Mouse (Mus musculus): ENCODE measurements at regions not wholly inside any gene's neighbourhood (a gene's known extent, or its start where the extent isn't known, plus 50 kb on each side); places are given as distances from the start of the nearest gene placed in this dataset.

DNA sequence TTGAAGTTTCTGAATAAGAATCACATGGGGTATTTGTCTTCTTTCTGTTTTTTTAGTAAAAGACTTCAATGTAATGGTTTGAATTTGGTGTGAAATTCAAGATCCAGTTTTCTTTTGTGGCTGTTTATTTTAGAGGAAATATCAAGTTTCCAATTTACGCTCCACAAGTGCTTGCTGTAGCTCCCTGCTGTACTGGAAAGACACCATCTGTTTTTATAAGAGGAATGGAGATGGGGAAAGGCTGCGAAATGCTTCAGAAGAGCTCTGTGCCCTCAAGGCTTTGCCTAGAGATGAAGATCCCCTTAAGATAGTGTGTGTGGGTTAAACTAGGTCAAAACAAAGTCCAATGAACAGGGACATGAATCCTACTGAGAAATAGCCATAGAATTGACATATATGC is 618.5 kb upstream of the Klf6 start:
- Histone ChIP-seq H3K27ac (ENCODE audit: low read length) (no peak overlapping the region), H3K4me3 (ENCODE audit: low read depth, low read length) (no peak overlapping the region), H3K4me1 (ENCODE audit: control insufficient read depth, insufficient read depth, low read length) (no peaks in the 10 kb centered on the region), H3K9me3 (replicated peaks; ENCODE audit: control insufficient read depth, low read length, poor library complexity, severe bottlenecking) (no peaks in the 10 kb centered on the region), H3K9ac (ENCODE audit: low read depth, low read length) (no peak overlapping the region), H3K27me3 (ENCODE audit: control insufficient read depth, insufficient read depth, low read depth, low read length) (no peaks in the 10 kb centered on the region), H3K4me2 (ENCODE audit: low read length) (no peak overlapping the region), H3K36me3 (ENCODE audit: control insufficient read depth, insufficient read depth, low read length) (no peaks in the 10 kb centered on the region)
- 86% methylated on average over 2 of the region's 2 CpGs for WGBS
- ATAC-seq: no peak

DNA sequence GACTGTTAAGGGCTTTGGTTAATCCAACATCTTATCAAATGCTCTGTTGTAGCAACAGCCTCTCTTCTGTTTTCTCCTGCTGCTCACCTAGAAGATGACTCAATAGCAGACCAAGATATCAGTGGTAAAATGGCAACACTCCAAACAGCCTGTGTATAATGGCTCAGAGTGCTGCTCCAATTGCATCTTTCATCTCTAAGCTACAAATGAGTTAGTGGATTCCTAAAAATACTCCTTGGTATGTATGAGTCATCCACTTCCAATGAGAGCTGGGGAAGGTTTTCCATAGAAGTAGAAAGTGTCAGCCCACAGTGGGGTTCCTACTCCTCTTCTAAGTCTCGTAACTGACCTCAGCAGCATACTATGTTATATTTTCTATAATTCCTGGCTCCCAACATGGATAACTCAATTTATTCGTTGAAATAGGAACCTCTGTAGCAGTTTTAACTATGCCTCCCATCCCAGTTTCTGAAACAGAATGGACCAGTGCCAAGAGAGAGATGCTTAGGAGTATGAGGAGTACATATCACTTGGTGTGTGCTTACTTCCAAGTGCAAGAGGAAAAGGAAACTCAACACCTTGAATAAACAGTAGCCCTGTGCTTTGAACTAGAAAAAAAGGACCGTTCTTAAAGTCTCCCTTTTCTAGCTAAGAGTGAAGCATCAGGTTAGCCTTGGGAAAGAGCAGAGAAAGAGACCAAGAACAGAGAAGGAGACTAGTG is 612.5 kb upstream of the Klf6 start:
- Histone ChIP-seq H3K4me3 (ENCODE audit: low read depth, low read length) (no peak overlapping the region), H3K36me3 (ENCODE audit: control insufficient read depth, insufficient read depth, low read length) (no peaks in the 10 kb centered on the region), H3K27ac (ENCODE audit: low read length) (no peak overlapping the region), H3K4me2 (ENCODE audit: low read length) (no peak overlapping the region), H3K4me1 (ENCODE audit: control insufficient read depth, insufficient read depth, low read length) (no peaks in the 10 kb centered on the region), H3K27me3 (ENCODE audit: control insufficient read depth, insufficient read depth, low read depth, low read length) (no peaks in the 10 kb centered on the region), H3K9ac (ENCODE audit: low read depth, low read length) (no peak overlapping the region), H3K9me3 (replicated peaks; ENCODE audit: control insufficient read depth, low read length, poor library complexity, severe bottlenecking) (no peaks in the 10 kb centered on the region)
- 55% methylated on average over 3 of the region's 3 CpGs for WGBS
- ATAC-seq: no peak

DNA sequence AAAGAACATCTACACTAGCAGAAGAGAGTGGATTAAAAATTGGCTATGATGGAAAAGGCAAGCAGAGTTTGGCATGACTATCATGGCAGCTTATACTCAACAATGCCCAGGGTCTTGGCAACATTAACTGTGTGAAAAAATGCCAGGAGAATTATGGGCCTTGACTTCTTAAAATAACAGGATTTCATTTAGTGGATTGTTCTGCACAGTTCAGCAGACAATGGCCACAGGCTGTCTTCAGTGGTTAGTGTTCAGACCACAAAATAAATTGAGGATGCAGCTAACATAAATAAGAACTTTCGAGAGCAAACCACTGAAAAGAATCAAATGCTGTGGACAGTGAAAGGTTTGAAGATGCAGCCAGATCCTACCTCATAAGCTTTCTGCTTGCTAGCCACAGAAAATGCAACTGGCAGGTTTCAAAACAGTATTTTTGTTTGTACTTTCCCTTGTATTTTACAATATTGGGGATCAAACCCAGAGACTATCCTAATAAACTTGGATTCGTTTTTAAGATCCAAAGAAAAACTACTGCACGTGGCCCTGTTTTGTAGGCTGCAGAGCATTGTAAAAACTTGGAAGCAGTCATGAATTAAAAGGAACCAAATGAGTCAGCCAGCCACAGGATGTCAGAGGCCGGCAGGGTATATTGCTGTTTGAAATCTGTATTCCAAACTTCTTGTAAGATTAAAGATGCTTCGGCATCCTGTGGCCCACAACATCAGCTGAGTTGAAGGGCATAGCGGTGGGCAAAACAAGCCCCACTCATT is 603.2 kb upstream of the Klf6 start:
- no peaks in the 10 kb centered on the region for H3K36me3 ChIP-seq (ENCODE audit: control insufficient read depth, insufficient read depth, low read length)
- H3K9me3 ChIP-seq (replicated peaks; ENCODE audit: control insufficient read depth, low read length, poor library complexity, severe bottlenecking): no peaks in the 10 kb centered on the region
- ATAC-seq: no peak
- H3K4me1 ChIP-seq (ENCODE audit: control insufficient read depth, insufficient read depth, low read length): no peaks in the 10 kb centered on the region
- no peaks in the 10 kb centered on the region for H3K27me3 ChIP-seq (ENCODE audit: control insufficient read depth, insufficient read depth, low read depth, low read length)
- H3K27ac ChIP-seq (ENCODE audit: low read length): no peak overlapping the region
- no peak overlapping the region for H3K4me3 ChIP-seq (ENCODE audit: low read depth, low read length)
- H3K4me2 ChIP-seq (ENCODE audit: low read length): no peak overlapping the region
- 82% methylated on average over 6 of the region's 6 CpGs for WGBS
- H3K9ac ChIP-seq (ENCODE audit: low read depth, low read length): no peak overlapping the region

GRCm38 (mm10) chr13:5259760-5260159 is 601.5 kb upstream of the Klf6 start:
- Histone ChIP-seq H3K36me3 (ENCODE audit: control insufficient read depth, insufficient read depth, low read length) (no peaks in the 10 kb centered on the region), H3K4me1 (ENCODE audit: control insufficient read depth, insufficient read depth, low read length) (no peaks in the 10 kb centered on the region), H3K9ac (ENCODE audit: low read depth, low read length) (no peak overlapping the region), H3K27ac (ENCODE audit: low read length) (no peak overlapping the region), H3K27me3 (ENCODE audit: control insufficient read depth, insufficient read depth, low read depth, low read length) (no peaks in the 10 kb centered on the region), H3K4me3 (ENCODE audit: low read depth, low read length) (no peak overlapping the region), H3K9me3 (replicated peaks; ENCODE audit: control insufficient read depth, low read length, poor library complexity, severe bottlenecking) (no peaks in the 10 kb centered on the region), H3K4me2 (ENCODE audit: low read length) (no peak overlapping the region)
- no peak for ATAC-seq
- 81% methylated on average over 3 of the region's 3 CpGs for WGBS

- no peak overlapping the region for H3K9ac ChIP-seq (ENCODE audit: low read depth, low read length)
- H3K4me3 ChIP-seq (ENCODE audit: low read depth, low read length): no peak overlapping the region
- no peak for ATAC-seq
- H3K4me1 ChIP-seq (ENCODE audit: control insufficient read depth, insufficient read depth, low read length): no peaks in the 10 kb centered on the region
- no peaks in the 10 kb centered on the region for H3K9me3 ChIP-seq (replicated peaks; ENCODE audit: control insufficient read depth, low read length, poor library complexity, severe bottlenecking)
- 56% methylated on average over 1 of the region's 1 CpGs for WGBS
- no peak overlapping the region for H3K4me2 ChIP-seq (ENCODE audit: low read length)
- H3K27me3 ChIP-seq (ENCODE audit: control insufficient read depth, insufficient read depth, low read depth, low read length): no peaks in the 10 kb centered on the region
- no peak overlapping the region for H3K27ac ChIP-seq (ENCODE audit: low read length)
- H3K36me3 ChIP-seq (ENCODE audit: control insufficient read depth, insufficient read depth, low read length): no peaks in the 10 kb centered on the region
These were observed 588.6 kb upstream of the Klf6 start for GRCm38 (mm10) chr13:5272506-5273192.

DNA sequence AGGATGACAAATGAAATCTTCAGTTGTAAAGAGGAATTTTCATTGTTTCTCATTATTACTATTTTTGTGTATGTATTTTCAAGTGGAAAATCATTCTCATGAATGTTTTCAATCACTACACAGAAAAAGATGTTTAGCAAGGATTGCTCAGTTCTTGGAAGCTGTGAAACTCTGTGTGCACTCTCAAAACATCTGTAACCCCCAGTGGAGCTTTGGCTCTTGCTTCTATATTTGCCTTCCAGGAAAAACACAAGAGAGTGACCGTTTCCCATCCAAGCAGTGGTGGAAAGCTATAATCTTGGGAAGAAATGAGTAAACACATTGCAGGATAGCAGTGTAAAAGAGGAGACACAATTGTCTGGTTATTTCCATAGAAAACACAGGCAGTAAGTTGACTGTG is 584.7 kb upstream of the Klf6 start:
- no peaks in the 10 kb centered on the region for H3K27me3 ChIP-seq (ENCODE audit: control insufficient read depth, insufficient read depth, low read depth, low read length)
- no peak overlapping the region for H3K4me2 ChIP-seq (ENCODE audit: low read length)
- WGBS: 76% methylated on average over 1 of the region's 1 CpGs
- H3K9ac ChIP-seq (ENCODE audit: low read depth, low read length): no peak overlapping the region
- ATAC-seq: no peak
- H3K9me3 ChIP-seq (replicated peaks; ENCODE audit: control insufficient read depth, low read length, poor library complexity, severe bottlenecking): no peaks in the 10 kb centered on the region
- H3K27ac ChIP-seq (ENCODE audit: low read length): no peak overlapping the region
- no peaks in the 10 kb centered on the region for H3K36me3 ChIP-seq (ENCODE audit: control insufficient read depth, insufficient read depth, low read length)
- no peak overlapping the region for H3K4me3 ChIP-seq (ENCODE audit: low read depth, low read length)
- no peaks in the 10 kb centered on the region for H3K4me1 ChIP-seq (ENCODE audit: control insufficient read depth, insufficient read depth, low read length)

- Histone ChIP-seq H3K27me3 (ENCODE audit: control insufficient read depth, insufficient read depth, low read depth, low read length) (no peaks in the 10 kb centered on the region), H3K9me3 (replicated peaks; ENCODE audit: control insufficient read depth, low read length, poor library complexity, severe bottlenecking) (no peaks in the 10 kb centered on the region), H3K9ac (ENCODE audit: low read depth, low read length) (no peak overlapping the region), H3K4me2 (ENCODE audit: low read length) (no peak overlapping the region), H3K36me3 (ENCODE audit: control insufficient read depth, insufficient read depth, low read length) (no peaks in the 10 kb centered on the region), H3K27ac (ENCODE audit: low read length) (no peak overlapping the region), H3K4me3 (ENCODE audit: low read depth, low read length) (no peak overlapping the region), H3K4me1 (ENCODE audit: control insufficient read depth, insufficient read depth, low read length) (no peaks in the 10 kb centered on the region)
- no peak for ATAC-seq
- 81% methylated on average over 1 of the region's 1 CpGs for WGBS
These were observed 571.4 kb upstream of the Klf6 start for GRCm38 (mm10) chr13:5289753-5290449.

DNA sequence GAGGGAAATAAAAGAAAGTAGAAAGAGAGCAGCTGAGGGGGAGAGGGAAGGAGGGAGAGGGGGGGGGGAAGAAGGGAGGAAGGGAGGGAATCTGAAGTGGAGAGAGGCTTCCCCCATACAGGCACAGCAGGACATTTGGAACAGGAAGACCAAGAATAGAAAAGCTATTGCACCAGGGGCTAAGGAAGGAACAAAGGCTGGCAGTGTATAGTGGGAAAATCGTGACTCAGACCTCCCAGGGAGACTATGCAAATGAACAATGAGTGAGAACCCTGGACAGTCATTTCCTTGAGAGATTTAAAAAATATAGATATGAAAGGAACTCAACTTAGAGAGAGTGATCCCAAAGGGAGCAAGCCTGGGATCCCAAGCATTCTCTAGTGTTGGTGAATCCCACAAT is 559.1 kb upstream of the Klf6 start:
- no peak for ATAC-seq
- Histone ChIP-seq H3K9ac (ENCODE audit: low read depth, low read length) (no peak overlapping the region), H3K9me3 (replicated peaks; ENCODE audit: control insufficient read depth, low read length, poor library complexity, severe bottlenecking) (no peaks in the 10 kb centered on the region), H3K27ac (ENCODE audit: low read length) (no peak overlapping the region), H3K36me3 (ENCODE audit: control insufficient read depth, insufficient read depth, low read length) (no peaks in the 10 kb centered on the region), H3K4me1 (ENCODE audit: control insufficient read depth, insufficient read depth, low read length) (no peaks in the 10 kb centered on the region), H3K4me2 (ENCODE audit: low read length) (no peak overlapping the region), H3K4me3 (ENCODE audit: low read depth, low read length) (no peak overlapping the region), H3K27me3 (ENCODE audit: control insufficient read depth, insufficient read depth, low read depth, low read length) (no peaks in the 10 kb centered on the region)
- WGBS: 7% methylated on average over 1 of the region's 1 CpGs

Data from midbrain, embryonic 16.5 days (tissue).